Mouse (Mus musculus) kidney, adult 2 months (tissue): ENCODE data around the gene Stk4.

Source experiments
- CTCF ChIP-seq: fragments of 200-500 bp; conservative IDR thresholded peaks from 2 replicates; pipeline ENCODE4 v1.5.1; 2011; ENCODE audit warnings: low read depth, mild to moderate bottlenecking, control low read depth, low read length, moderate library complexity, mixed read lengths; ENCODE audit not compliant: insufficient read depth, insufficient read length
- POLR2A ChIP-seq: fragments of 200-500 bp; IDR thresholded peaks from one replicate; pipeline ENCODE4 v1.6.1; 2011; ENCODE audit warnings: low read depth, low read length, control low read depth

DNA sequence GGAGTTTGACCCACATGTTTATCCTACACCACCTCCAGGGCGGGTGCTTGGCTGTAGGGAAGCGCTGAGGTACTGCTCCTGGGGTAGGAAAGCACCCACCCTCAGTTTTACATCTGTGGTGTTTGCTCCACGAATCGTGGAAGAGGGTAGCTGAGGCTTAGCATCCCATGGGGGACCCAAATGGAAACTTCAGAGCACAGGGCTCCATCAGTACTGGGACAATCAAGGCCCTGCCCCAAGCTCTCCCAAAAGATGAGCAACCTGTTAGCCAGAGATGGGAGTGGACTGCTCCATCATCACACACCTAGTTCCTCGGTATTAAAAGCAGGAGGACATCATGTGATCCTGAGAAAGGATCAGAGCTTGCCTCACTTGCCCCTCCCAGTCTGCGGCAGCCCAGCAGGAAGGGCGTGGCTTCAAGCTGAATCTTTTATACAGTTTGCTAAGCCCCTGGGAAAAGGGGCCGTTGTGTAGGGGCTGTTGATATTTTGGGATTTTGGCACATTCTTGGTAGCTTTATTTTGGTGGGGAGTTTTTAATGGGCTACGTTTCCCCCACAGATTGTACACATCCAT lies 114.1 kb downstream of the Stk4 start:
- no peak for TF ChIP-seq CTCF
- TF ChIP-seq POLR2A, result no peak
